Mouse (Mus musculus) urinary bladder, adult 18-20 months (tissue): ENCODE measurements around the gene Plek2.
A peak's percentile ranks its signal among the peaks of the same experiment; 100 is the strongest.
"Not testable (repeated sequence)": the region's sequence is repeated elsewhere in the genome, so short reads cannot be mapped to it uniquely, and the experiment has no call there.

Source experiments
- DNase-seq, 2 experiments: peaks; one replicate each; pipeline ENCODE4 v3.0.0; 2022; ENCODE audit warnings: low spot score in 2 of 2, mixed read lengths in 2 of 2

The Plek2 gene

GRCm38 (mm10) chr12:78906707-78907162 is at the start of gene Plek2:
TSS of gene Plek2 (minus strand) at chr12:78906964.
- DNase-seq, result peak; percentile 78 to 87

- no peak for DNase-seq
These were observed 49.6 kb upstream of the Plek2 start for GRCm38 (mm10) chr12:78956405-78956804.

DNA sequence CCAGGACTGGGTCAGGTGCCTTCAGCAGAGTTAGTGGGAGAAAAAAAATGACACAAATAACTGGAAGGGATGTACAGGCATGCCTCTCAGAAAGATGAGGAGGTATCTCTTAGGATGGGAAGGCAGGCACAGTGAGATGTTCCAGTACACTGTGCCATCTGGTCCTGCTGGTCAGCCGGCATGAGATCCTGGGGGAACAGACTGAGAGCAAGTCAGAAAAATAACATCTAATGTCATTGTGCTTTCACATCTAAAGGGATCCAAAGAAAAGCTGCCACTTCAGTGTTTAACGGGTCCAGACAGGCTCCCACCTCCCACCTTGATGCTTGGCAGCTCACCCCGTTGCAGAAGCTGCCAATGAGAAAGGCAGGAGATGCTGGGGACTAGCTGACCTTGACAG is 45.7 kb upstream of the Plek2 start:
- no peak for DNase-seq

DNA sequence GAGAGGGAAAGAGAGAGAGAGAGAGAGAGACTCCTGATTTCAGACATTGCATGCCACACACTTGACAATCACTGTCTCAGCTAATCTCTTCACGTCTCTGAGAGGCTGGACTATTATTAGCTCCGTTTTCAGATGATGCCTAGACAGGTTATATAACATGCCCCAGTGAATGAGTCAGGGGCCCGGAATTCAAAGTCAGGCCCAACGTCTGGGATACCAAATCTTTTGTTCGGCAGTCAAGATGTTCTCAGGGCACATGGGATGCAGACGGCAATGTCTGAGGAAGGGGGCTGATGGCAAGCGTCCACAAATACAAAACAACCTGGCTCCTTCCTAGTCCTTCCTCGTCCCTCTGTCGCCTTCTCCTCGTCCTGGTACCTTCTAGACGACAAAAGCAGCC is 45.3 kb upstream of the Plek2 start:
- no peak for DNase-seq

DNA sequence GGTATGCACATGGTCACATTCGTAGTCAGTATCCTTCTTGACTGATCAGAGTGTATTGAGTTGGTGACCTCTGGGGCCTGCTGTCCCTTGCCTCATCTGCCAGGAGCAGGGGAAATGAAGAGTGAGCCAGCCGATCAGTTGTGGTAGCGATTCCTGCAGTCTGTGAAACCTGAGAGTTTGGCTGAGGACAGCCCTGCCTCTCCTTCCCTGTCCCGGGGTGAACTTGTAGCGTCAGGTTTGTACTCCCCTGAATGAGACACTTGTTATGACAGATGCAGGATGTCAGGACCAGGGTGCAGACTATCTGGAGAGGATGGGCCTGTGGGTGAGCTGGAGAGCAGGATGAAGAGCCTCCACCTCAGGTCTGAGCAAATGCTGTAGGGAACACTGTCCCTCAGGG is 40.9 kb upstream of the Plek2 start:
- no peak for DNase-seq

GRCm38 (mm10) chr12:78947161-78947560 is 40.4 kb upstream of the Plek2 start:
- no peak for DNase-seq

DNA sequence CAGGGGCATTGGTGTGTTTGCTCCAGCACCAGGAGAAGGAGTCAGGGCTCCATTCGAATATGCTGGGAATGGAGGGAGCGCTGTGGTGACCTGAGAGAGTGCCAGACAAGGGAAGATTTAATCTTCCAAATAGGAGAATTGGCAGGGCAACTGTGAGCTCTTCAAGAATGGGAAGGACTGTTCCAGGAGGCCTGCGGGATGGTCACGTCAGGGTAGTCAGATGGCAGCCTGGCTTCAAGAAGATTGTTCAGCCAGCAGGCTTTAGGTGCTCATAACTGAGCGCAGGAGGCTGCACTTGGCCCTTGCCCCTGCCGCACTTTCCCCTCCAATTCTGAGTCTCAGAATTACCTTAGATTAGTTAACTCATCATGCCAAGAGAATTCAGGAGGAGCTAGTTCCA is 36.2 kb upstream of the Plek2 start:
- no peak for DNase-seq

- DNase-seq, result no peak
These were observed 33.3 kb upstream of the Plek2 start for GRCm38 (mm10) chr12:78940081-78940480.

DNA sequence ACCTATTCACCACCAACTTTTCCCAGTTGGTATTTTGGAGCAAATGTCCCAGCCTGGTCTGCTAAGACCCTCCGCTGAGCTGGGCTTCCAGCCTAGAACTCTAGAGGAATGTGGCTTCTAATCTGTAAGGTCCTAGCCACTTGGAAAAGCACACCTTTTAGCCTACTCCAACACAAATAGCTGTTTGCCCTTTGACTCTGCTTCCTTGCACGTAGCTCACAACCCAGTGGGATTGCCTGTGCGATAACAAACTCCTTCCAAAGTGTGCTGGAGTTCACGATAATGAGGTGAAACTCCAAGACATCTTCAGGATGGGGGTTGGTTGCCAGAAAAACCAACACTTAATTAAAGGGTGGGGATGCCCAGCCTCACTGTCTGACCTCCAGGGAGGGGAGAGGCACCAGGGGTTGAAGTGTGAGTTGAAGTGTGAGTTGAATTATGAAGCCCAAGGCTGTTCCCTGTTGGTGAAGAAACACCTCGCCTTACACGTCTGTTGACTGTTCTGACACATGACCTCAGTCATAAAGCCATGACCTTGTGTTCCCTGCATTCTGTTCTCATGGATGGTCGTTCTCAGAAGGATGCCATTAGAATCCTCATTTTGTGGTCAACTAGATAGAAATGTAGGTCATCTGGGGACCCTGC is 32.8 kb upstream of the Plek2 start:
- no peak for DNase-seq

DNA sequence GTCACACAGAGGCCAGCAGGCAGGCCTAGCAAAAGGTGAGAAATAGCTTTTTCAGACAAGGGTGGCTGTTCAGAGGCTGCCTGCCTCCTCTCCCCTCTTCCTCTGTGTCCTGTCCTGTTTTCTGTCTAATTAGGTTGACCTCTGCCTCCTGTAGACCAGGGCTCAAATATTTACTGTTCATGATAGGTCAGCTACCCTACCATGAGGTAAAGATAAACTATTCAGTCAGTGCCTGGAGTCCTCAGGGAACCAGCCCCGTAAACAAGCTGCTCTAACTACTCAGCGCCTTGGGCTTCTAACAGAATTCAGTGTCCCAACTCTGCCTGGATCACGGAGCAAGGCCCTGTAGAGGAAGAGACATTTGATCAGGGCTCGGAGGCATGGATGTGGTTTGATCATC is 29.7 kb upstream of the Plek2 start:
- DNase-seq, result no peak

GRCm38 (mm10) chr12:78929900-78930299 is 23.1 kb upstream of the Plek2 start:
- no peak for DNase-seq

DNA sequence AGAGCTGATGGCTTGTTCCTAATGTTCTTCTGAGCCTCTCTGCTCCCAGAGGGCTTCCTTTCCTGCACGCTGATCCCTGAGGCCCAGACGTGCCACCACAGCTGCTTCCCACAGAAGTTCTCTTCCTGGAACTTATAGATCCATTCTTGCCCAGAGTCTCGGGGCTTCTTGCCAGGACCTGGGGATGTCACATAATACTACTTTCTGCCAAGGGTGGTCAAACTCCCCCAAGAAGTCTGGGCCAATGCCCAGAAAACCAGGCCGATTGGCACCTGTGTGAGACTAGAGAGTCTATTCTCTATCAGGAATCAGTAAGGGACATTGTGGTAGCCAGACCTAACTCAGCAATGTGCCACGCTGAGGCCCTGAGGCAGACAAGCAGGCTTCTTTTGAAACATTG is 20.5 kb upstream of the Plek2 start:
- no peak for DNase-seq

- DNase-seq, result no peak
These were observed 16.9 kb upstream of the Plek2 start for GRCm38 (mm10) chr12:78923539-78924189.

- DNase-seq, result not testable (repeated sequence)
These were observed 16.2 kb upstream of the Plek2 start for GRCm38 (mm10) chr12:78922977-78923376.

DNA sequence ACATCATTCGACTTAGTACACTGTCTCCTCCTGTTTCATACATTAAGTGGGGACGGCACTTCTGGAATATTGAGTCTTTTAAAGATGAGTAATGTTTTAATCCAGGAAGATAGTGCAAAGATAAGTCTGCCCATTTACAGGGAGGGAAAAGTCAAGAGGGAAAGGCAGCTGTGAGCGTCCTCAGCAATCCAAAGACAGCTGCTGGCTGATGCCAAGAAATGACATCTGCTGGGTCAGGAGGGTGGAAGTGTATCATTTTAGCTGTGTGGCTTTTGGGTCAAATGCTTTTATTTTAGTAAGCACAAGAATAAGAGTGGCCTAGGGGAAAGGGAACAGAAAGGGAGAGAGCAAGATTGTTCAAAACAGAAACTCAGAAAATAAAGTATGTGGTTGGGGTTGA is 15.3 kb upstream of the Plek2 start:
- no peak for DNase-seq

DNA sequence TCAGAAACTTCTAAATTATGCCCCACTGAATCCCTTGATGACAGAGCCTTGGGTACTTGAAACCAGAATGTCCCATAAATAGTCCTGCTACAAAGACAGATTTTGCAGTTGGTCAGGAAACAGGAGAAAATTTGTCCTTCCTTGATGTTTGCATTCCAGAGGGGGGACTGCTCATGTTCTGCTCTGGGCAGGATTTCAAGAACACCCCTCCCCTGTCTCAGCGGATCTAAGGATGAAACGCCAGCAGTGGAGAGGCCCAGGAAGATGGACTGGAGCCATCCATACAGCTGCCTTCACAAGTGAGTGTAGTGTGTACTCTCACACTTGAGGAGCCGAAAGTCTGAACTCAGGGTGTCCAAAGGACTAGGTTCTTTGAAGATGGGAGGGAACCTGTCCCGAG is 14.7 kb upstream of the Plek2 start:
- DNase-seq, result no peak

- DNase-seq, result peak; percentile 43 to 45
These were observed 12.4 kb upstream of the Plek2 start for GRCm38 (mm10) chr12:78919079-78919712.

GRCm38 (mm10) chr12:78918227-78919078 is 11.7 kb upstream of the Plek2 start:
- peak; percentile 65 to 68 for DNase-seq

DNA sequence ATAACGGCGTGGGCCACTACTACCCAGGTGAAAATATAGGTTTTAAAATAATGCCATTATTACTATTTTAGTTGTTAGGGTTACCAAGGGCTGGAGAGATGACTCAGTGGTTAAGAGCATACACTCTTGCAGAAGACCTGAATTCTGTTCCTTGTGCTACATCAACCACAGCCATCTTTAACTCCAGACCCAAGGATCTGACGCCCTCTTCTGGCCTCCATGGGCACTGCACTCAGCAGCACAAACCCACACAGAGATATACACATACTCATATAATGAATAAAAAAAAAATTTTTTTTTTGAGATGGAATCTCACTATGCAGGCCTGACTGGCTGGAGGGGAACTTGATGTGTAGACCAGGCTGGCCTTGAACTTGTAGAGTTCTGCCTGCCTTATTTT is 9.5 kb upstream of the Plek2 start:
- DNase-seq, result no peak

DNA sequence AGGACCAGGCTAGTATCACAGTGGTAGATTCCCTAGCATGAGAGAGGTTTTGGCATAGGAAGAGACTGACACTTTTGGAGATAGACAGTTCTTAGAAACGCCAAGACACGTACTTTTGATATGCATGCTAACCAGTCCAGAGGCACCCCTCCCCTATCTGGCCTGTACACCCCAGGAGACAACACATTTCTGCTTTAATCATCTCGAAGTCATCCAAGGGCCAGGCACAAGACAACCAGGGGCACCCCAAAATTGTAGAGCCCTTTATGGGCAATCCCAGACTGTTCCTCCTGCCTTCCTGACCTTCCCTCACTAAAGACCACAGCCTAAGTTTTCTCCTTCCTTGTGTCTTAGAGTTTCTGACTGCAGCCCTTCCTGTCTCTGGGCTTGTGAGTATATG is 8.8 kb upstream of the Plek2 start:
- DNase-seq, result no peak

DNA sequence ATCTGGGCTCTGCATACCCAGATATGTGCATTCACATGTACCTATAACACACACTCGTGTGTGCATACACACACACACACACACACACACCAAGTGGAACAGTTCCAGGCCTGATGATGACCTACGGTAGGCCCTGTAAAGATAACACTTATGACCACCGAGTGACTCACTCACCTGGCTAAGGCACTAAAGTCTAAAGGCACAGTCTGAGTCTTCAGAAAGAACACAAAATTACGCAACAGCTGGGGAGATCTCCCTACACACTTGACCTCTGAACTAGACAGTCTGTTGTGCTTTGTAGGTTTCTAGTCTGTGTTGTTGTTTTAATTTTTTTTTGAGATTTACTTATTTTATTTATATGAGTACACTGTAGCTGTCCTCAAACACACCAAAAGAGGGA is 7.7 kb upstream of the Plek2 start:
- peak in 1 of 2 experiments; percentile 24 for DNase-seq
